Mouse (Mus musculus) E14TG2a.4 (cell line): Measurements from ENCODE around the gene Myb.

Experiments
- CTCF ChIP-seq: conservative IDR thresholded peaks from 2 replicates; pipeline ENCODE4 v1.5.1; 2014; ENCODE audit warnings: low read length
- POU5F1 ChIP-seq: IDR thresholded peaks from 2 replicates; pipeline ENCODE4 v1.6.1; 2014; ENCODE audit warnings: low read length, borderline replicate concordance

DNA sequence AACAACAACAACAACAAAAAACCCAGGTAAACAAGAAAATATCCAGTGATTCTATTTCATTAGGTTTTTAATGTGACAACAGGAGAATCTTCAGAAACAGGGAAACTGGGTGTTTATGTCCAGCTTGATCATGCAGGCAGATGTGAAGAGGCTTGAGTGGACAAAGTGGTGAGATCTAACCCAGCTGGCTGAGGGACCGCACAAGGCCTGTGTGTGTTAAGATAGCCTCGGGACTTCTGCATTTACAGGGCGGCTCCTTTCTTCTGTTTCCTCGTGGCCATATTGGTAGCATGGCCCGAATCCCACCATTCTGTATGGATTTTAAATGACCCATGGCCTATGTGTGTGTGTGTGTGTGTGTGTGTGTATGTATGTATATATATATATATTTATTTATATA lies 52.6 kb downstream of the Myb start:
- no peak for TF ChIP-seq CTCF
- TF ChIP-seq POU5F1, result no peak
